ENCODE assay signal across 22 mouse cellular contexts in the genomic region with DNA sequence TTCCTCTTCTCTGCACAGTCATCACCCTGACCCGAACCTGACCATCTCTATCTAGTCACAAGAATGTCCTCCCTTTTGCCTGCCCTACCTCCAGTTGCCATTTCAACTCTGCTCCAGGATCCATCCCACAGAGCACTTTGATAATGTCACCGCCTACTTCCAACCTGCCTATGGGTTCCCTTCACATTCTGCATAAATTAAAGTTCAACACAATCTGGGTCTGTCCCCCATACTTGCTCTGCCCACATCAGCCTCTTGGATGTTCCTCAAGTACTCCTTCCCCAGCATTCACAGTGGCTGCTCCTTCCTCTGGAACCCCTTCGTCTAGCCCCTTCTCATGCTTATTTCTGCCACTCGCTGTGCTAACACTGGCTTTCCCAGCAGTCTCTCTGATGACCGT.
DNase-seq lines count a peak whose midpoint lies in the region; TF ChIP-seq lines count a peak whose summit lies in the region.
"Had no signal": no experiment of that assay in that cellular context is flagged by ENCODE, and none has a peak within 500 bp of the region (broad histone marks: within the 10 kb centered on the region; RNA-seq: fewer than 3 reads in every experiment).

No protein-coding gene starts in this region.

- H3K9ac ChIP-seq in heart, adult 2 months (ENCODE audit: low read depth, low read length), result no peak overlapping the region
- H3K9ac ChIP-seq: embryonic facial prominence, embryonic 12.5 days; forebrain, embryonic 13.5 days; forebrain, embryonic 15.5 days; forebrain, postnatal 0 days had no signal

- intact Hi-C loops in left cerebral cortex, adult 2 months (cut with DNase I), result loop anchor here (5.0 kb wide), 1 partner anchor 74 kb away; a partner anchor contains a TSS
- intact Hi-C loops in left cerebral cortex, postnatal 10 days (cut with DNase I), result no loop called here
- intact Hi-C loops in heart, adult 2 months (cut with DNase I), result no loop called here

- no peak for TF ChIP-seq POLR2A in cortical plate, adult 2 months (IDR thresholded peaks at IDR 0.05; ENCODE audit: extremely low read depth, insufficient read depth, low read length)
- no peak for TF ChIP-seq POLR2A in heart, adult 2 months (IDR thresholded peaks at IDR 0.05; ENCODE audit: insufficient read depth, low read depth, low read length)

- no peaks in the 10 kb centered on the region for H3K36me3 ChIP-seq in heart, adult 2 months (ENCODE audit: control insufficient read depth, insufficient read depth, low read length)
- H3K36me3 ChIP-seq: embryonic facial prominence, embryonic 10.5 days; embryonic facial prominence, embryonic 12.5 days; forebrain, embryonic 15.5 days had no signal

- WGBS in heart, adult 2 months, result 89% methylated on average over 5 of the region's 5 CpGs

- no peaks in the 10 kb centered on the region for H3K79me2 ChIP-seq in heart, adult 2 months (replicated peaks; ENCODE audit: control insufficient read depth, insufficient read depth, low read length)

- H3K4me3 ChIP-seq in left cerebral cortex, adult 2 months, result no peak overlapping the region
- H3K4me3 ChIP-seq in cortical plate, adult 2 months (ENCODE audit: insufficient read depth, low read length), result no peak overlapping the region
- H3K4me3 ChIP-seq in heart, adult 2 months, result no peak overlapping the region
- H3K4me3 ChIP-seq: embryonic facial prominence, embryonic 10.5 days; embryonic facial prominence, embryonic 12.5 days; forebrain, embryonic 13.5 days; forebrain, embryonic 15.5 days had no signal

- no peaks in the 10 kb centered on the region for H3K27me3 ChIP-seq in heart, adult 2 months (ENCODE audit: control insufficient read depth, insufficient read depth, low read length)
- H3K27me3 ChIP-seq: embryonic facial prominence, embryonic 12.5 days; forebrain, embryonic 13.5 days; forebrain, embryonic 15.5 days had no signal

- no peak; the same call in 1 of the 2 replicates for TF ChIP-seq CTCF in left cerebral cortex, adult 2 months (IDR thresholded peaks at IDR 0.05)
- TF ChIP-seq CTCF in cortical plate, adult 2 months (IDR thresholded peaks at IDR 0.05; ENCODE audit: extremely low read depth, insufficient read depth, low read length), result no peak
- TF ChIP-seq CTCF in heart, adult 2 months (IDR thresholded peaks at IDR 0.05), result no peak

- peak; percentile 14 for DNase-seq in layer of hippocampus, adult 9-11 months
- DNase-seq in layer of hippocampus, postnatal 10 days (ENCODE audit: low spot score in 2 of 2), result no peak
- no peak for DNase-seq in left cerebral cortex, adult 2 months (ENCODE audit: extremely low spot score in 1 of 2, low spot score in 2 of 2)
- DNase-seq in left cerebral cortex, postnatal 10 days (ENCODE audit: extremely low spot score in 1 of 2, low spot score in 2 of 2), result no peak
- peak; percentile 47 for DNase-seq in right cerebral cortex, adult 18-20 months
- DNase-seq in right cerebral cortex, postnatal 14 days, result no peak
- no peak for DNase-seq in heart, adult 2 months
- DNase-seq: adrenal gland, adult 2 months; adrenal gland, postnatal 10 days; adrenal gland, postnatal 36 days; cerebellum, adult 11 months; cerebellum, adult 18-20 months; cerebellum, adult 8-10 months; cerebellum, adult 9-11 months; cerebellum, postnatal 14 days; cerebellum, postnatal 36 days; forebrain, postnatal 0 days had no signal

- no peak for TF ChIP-seq EP300 in heart, adult 2 months (IDR thresholded peaks at IDR 0.05; ENCODE audit: insufficient read depth, low read depth, low read length)

- H3K27ac ChIP-seq in left cerebral cortex, adult 2 months, result peak overlapping the region; percentile 83; the same call in 1 of the 2 replicates
- H3K27ac ChIP-seq in cortical plate, adult 2 months (ENCODE audit: insufficient read depth, low read length), result peak overlapping the region; percentile 74; the same call in 1 of the 2 replicates
- no peak overlapping the region for H3K27ac ChIP-seq in heart, adult 2 months
- H3K27ac ChIP-seq: embryonic facial prominence, embryonic 10.5 days; embryonic facial prominence, embryonic 12.5 days; forebrain, embryonic 13.5 days; forebrain, embryonic 15.5 days had no signal

- peaks cover 13% of the 10 kb centered on the region for H3K4me1 ChIP-seq in cortical plate, adult 2 months (ENCODE audit: control insufficient read depth, insufficient read depth, low read length)
- no peaks in the 10 kb centered on the region for H3K4me1 ChIP-seq in heart, adult 2 months (ENCODE audit: control insufficient read depth, insufficient read depth, low read length)
- H3K4me1 ChIP-seq: embryonic facial prominence, embryonic 12.5 days; forebrain, embryonic 13.5 days; forebrain, embryonic 15.5 days had no signal

Comparison
In these comparisons a context has a peak if more than half of its experiments do, and no peak if none do; other contexts are left out.
1. DNase-seq: peak in layer of hippocampus, adult 9-11 months (single experiment) and right cerebral cortex, adult 18-20 months (single experiment); none in layer of hippocampus, postnatal 10 days (0 of 2), left cerebral cortex, adult 2 months (0 of 2), left cerebral cortex, postnatal 10 days (0 of 2), right cerebral cortex, postnatal 14 days (single experiment) and heart, adult 2 months (0 of 2).